27 mouse cellular contexts compared by ENCODE assay signal in genomic region chr13:38081161-38081560, GRCm38 (mm10). TPM values are rescaled to one million over a fixed set of nuclear protein-coding genes. Genes with fewer than 3 reads are reported as not detected.
DNase-seq lines count a peak whose midpoint lies in the region; ATAC-seq lines count a peak whose summit lies in the region.
"Had no signal": no experiment of that assay in that cellular context is flagged by ENCODE, and none has a peak within 500 bp of the region (broad histone marks: within the 10 kb centered on the region; RNA-seq: fewer than 3 reads in every experiment).

No protein-coding gene starts in this region.

- no peaks in the 10 kb centered on the region for H3K27me3 ChIP-seq in heart, embryonic 10.5 days (ENCODE audit: insufficient read depth, poor library complexity, severe bottlenecking)
- no peaks in the 10 kb centered on the region for H3K27me3 ChIP-seq in embryonic facial prominence, embryonic 15.5 days
- no peaks in the 10 kb centered on the region for H3K27me3 ChIP-seq in stomach, embryonic 16.5 days (ENCODE audit: control insufficient read depth, insufficient read depth, low read length)
- no peaks in the 10 kb centered on the region for H3K27me3 ChIP-seq in hindbrain, embryonic 13.5 days
- H3K27me3 ChIP-seq: forebrain, embryonic 12.5 days; heart, embryonic 15.5 days; limb, embryonic 12.5 days; lung, embryonic 15.5 days; midbrain, embryonic 15.5 days; Patski had no signal

- H3K36me3 ChIP-seq in heart, embryonic 10.5 days = no peaks in the 10 kb centered on the region
- H3K36me3 ChIP-seq in embryonic facial prominence, embryonic 15.5 days = no peaks in the 10 kb centered on the region
- H3K36me3 ChIP-seq in stomach, embryonic 16.5 days (ENCODE audit: control insufficient read depth, insufficient read depth, low read length) = no peaks in the 10 kb centered on the region
- no peaks in the 10 kb centered on the region for H3K36me3 ChIP-seq in hindbrain, embryonic 13.5 days
- H3K36me3 ChIP-seq: forebrain, embryonic 12.5 days; heart, embryonic 15.5 days; limb, embryonic 12.5 days; lung, embryonic 15.5 days; midbrain, embryonic 10.5 days; midbrain, embryonic 15.5 days had no signal

- peak overlapping the region; percentile 69 for H3K27ac ChIP-seq in heart, embryonic 10.5 days
- H3K27ac ChIP-seq in embryonic facial prominence, embryonic 15.5 days (replicated peaks) = peak overlapping the region; percentile 75
- peak overlapping the region; percentile 78 for H3K27ac ChIP-seq in stomach, embryonic 16.5 days (ENCODE audit: low read length)
- H3K27ac ChIP-seq in hindbrain, embryonic 13.5 days = no peak overlapping the region
- H3K27ac ChIP-seq: forebrain, embryonic 12.5 days; heart, embryonic 15.5 days; hindbrain, embryonic 14.5 days; limb, embryonic 12.5 days; lung, embryonic 15.5 days; midbrain, embryonic 10.5 days; midbrain, embryonic 15.5 days had no signal

- 64% methylated on average over 7 of the region's 7 CpGs for WGBS in heart, embryonic 10.5 days
- 75% methylated on average over 7 of the region's 7 CpGs for WGBS in embryonic facial prominence, embryonic 15.5 days
- WGBS in stomach, embryonic 16.5 days = 73% methylated on average over 7 of the region's 7 CpGs
- WGBS in hindbrain, embryonic 13.5 days = 83% methylated on average over 7 of the region's 7 CpGs

- peaks cover 45% of the 10 kb centered on the region for H3K4me1 ChIP-seq in heart, embryonic 10.5 days
- peaks cover 14% of the 10 kb centered on the region for H3K4me1 ChIP-seq in embryonic facial prominence, embryonic 15.5 days
- H3K4me1 ChIP-seq in stomach, embryonic 16.5 days (ENCODE audit: control insufficient read depth, insufficient read depth, low read length) = peaks cover 2% of the 10 kb centered on the region; the same call in 1 of the 2 replicates
- H3K4me1 ChIP-seq in hindbrain, embryonic 13.5 days (replicated peaks) = no peaks in the 10 kb centered on the region
- H3K4me1 ChIP-seq: forebrain, embryonic 12.5 days; limb, embryonic 12.5 days; midbrain, embryonic 15.5 days had no signal

- H3K9me3 ChIP-seq in heart, embryonic 10.5 days = no peaks in the 10 kb centered on the region
- no peaks in the 10 kb centered on the region for H3K9me3 ChIP-seq in embryonic facial prominence, embryonic 15.5 days (replicated peaks)
- H3K9me3 ChIP-seq in stomach, embryonic 16.5 days (replicated peaks; ENCODE audit: control insufficient read depth, low read length) = no peaks in the 10 kb centered on the region
- no peaks in the 10 kb centered on the region for H3K9me3 ChIP-seq in hindbrain, embryonic 13.5 days
- H3K9me3 ChIP-seq: forebrain, embryonic 12.5 days; heart, embryonic 15.5 days; limb, embryonic 12.5 days; lung, embryonic 15.5 days; midbrain, embryonic 10.5 days; midbrain, embryonic 15.5 days had no signal

- H3K4me2 ChIP-seq in embryonic facial prominence, embryonic 15.5 days (replicated peaks) = peak overlapping the region; percentile 15; the same call in 1 of the 2 replicates
- H3K4me2 ChIP-seq in stomach, embryonic 16.5 days (ENCODE audit: low read depth, low read length) = no peak overlapping the region
- no peak overlapping the region for H3K4me2 ChIP-seq in hindbrain, embryonic 13.5 days
- H3K4me2 ChIP-seq: forebrain, embryonic 12.5 days; heart, embryonic 15.5 days; hindbrain, embryonic 14.5 days; limb, embryonic 12.5 days; liver, embryonic 11.5 days; lung, embryonic 15.5 days; midbrain, embryonic 15.5 days had no signal

- DNase-seq in heart, embryonic 10.5 days (ENCODE audit: low spot score) = no peak
- no peak for DNase-seq in heart, postnatal 4 days
- DNase-seq in ES-CJ7 (ENCODE audit: low read depth, low spot score) = peak; percentile 39
- no peak for DNase-seq in adrenal gland, adult 8-10 months
- no peak for DNase-seq in adrenal gland, postnatal 14 days
- DNase-seq: cerebellum, adult 2 months; cerebellum, postnatal 14 days; forebrain, postnatal 0 days; heart, postnatal 36 days; kidney, adult 8-10 months; kidney, postnatal 14 days; right cerebral cortex, adult 18-20 months; spleen, adult 18-20 months; thymus, postnatal 14 days had no signal

- no peak for ATAC-seq in embryonic facial prominence, embryonic 15.5 days (ENCODE audit: insufficient number of reproducible peaks, low FRiP score, low TSS enrichment, low read depth)
- no peak for ATAC-seq in stomach, embryonic 16.5 days (ENCODE audit: insufficient read depth, low FRiP score)
- no peak for ATAC-seq in hindbrain, embryonic 13.5 days (ENCODE audit: low FRiP score)
- ATAC-seq: forebrain, postnatal 0 days; midbrain, embryonic 15.5 days; Patski had no signal

- no peak overlapping the region for H3K4me3 ChIP-seq in heart, embryonic 10.5 days
- no peak overlapping the region for H3K4me3 ChIP-seq in embryonic facial prominence, embryonic 15.5 days (replicated peaks)
- no peak overlapping the region for H3K4me3 ChIP-seq in stomach, embryonic 16.5 days (replicated peaks; ENCODE audit: low read length)
- H3K4me3 ChIP-seq in hindbrain, embryonic 13.5 days = no peak overlapping the region
- H3K4me3 ChIP-seq: erythroblast, embryonic 14.5 days; forebrain, embryonic 12.5 days; heart, embryonic 15.5 days; limb, embryonic 12.5 days; lung, embryonic 15.5 days; midbrain, embryonic 10.5 days; midbrain, embryonic 15.5 days had no signal

- H3K9ac ChIP-seq in embryonic facial prominence, embryonic 15.5 days = no peak overlapping the region
- H3K9ac ChIP-seq in stomach, embryonic 16.5 days (ENCODE audit: low read length) = no peak overlapping the region
- no peak overlapping the region for H3K9ac ChIP-seq in hindbrain, embryonic 13.5 days
- H3K9ac ChIP-seq: forebrain, embryonic 12.5 days; forebrain, postnatal 0 days; heart, embryonic 15.5 days; hindbrain, embryonic 14.5 days; limb, embryonic 12.5 days; lung, embryonic 15.5 days; midbrain, embryonic 15.5 days had no signal

RNA-seq across cellular contexts. Expression of gene Cage1, which starts 44.3 kb away (rescaled TPM):
- polyA plus RNA-seq in heart, embryonic 10.5 days (2016; fragmentation: Nextera tagmentation; extraction: Ambion mirVana) = 0.74 and 0.87 TPM in 2 replicates
- total RNA-seq in heart, postnatal 4 days (2021) = 1 to 10 TPM; 1.9 to 2.2 TPM
- polyA plus RNA-seq in embryonic facial prominence, embryonic 15.5 days (2015; fragmentation: Nextera tagmentation; extraction: Ambion mirVana) = 1.5 and 1.6 TPM in 2 replicates
- polyA plus RNA-seq in stomach, embryonic 16.5 days (2015; fragmentation: Nextera tagmentation; extraction: Ambion mirVana) = 0.72 and 1.3 TPM in 2 replicates
- total RNA-seq in adrenal gland, adult 8-10 months (2022) = 1 to 10 TPM; 3.3 to 6.6 (median 4.4) TPM
- 3.0 and 3.6 TPM in 2 replicates for total RNA-seq in adrenal gland, postnatal 14 days (2021)
- polyA plus RNA-seq in hindbrain, embryonic 13.5 days (2015; fragmentation: Nextera tagmentation; extraction: Ambion mirVana) = 2.4 and 2.7 TPM in 2 replicates

RNA-seq across cellular contexts. Expression of gene Riok1, which starts 44.4 kb away (rescaled TPM):
- 36.2 and 41.9 TPM in 2 replicates for polyA plus RNA-seq in heart, embryonic 10.5 days (2016; fragmentation: Nextera tagmentation; extraction: Ambion mirVana)
- total RNA-seq in heart, postnatal 4 days (2021) = 10 to 100 TPM; 20.7 to 20.8 TPM
- 46.4 and 52.2 TPM in 2 replicates for polyA plus RNA-seq in embryonic facial prominence, embryonic 15.5 days (2015; fragmentation: Nextera tagmentation; extraction: Ambion mirVana)
- polyA plus RNA-seq in stomach, embryonic 16.5 days (2015; fragmentation: Nextera tagmentation; extraction: Ambion mirVana) = 43.9 and 45.6 TPM in 2 replicates
- 10 to 100 TPM; 28.4 to 45.0 (median 40.1) TPM for total RNA-seq in adrenal gland, adult 8-10 months (2022)
- 29.1 and 32.4 TPM in 2 replicates for total RNA-seq in adrenal gland, postnatal 14 days (2021)
- polyA plus RNA-seq in hindbrain, embryonic 13.5 days (2015; fragmentation: Nextera tagmentation; extraction: Ambion mirVana) = 62.7 and 63.8 TPM in 2 replicates
